Mouse (Mus musculus): ENCODE results near the gene Gm15056.

Gene Gm15056

DNA sequence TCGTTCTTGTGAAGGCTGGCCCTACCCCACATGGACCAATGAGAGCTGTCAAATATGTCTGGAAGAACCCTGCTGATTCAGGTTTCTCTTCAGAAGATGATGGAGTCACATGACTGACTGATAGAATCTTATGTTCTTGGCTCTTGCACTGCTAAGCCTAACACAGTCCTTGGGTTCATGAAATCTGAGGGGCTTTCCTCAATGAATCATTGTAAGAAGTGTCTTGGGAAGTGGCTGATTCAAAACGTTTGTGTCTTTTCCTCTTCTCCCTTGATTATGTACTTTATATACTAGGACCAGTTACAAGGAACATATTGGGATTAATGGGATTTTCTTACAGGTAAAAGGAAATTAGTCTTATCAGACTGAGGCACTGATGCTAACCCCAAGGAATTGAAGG lies at the start of gene Gm15056:
TSS of gene Gm15056 (minus strand) at position 101 of the 400 bp plus-strand sequence.
- no peak for DNase-seq (ENCODE audit: low spot score)

DNA sequence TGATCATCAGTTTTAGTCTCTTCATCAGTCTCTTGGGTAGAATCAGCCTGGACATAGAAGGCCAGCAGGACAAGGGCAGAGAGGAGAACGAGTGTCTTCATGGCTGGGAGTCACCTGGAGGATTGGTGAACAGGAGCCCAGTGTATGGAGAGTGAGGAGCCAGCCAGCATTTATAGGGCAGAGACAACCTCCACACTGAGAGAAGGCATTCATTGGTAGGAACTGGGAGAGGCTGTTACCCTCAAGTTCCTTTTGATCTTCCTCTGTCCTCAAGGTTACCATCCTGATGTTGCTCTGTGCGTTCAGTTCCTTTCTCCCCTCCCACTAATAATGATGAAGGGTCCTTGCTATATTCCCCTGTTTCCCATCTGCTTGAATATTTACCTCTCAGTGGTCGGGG lies 42.2 kb upstream of the Gm15056 start, which contains the start of gene AY761185:
TSS of gene AY761185 (minus strand) at position 101 of the 400 bp plus-strand sequence.
- no peak for DNase-seq (ENCODE audit: low spot score)

DNA sequence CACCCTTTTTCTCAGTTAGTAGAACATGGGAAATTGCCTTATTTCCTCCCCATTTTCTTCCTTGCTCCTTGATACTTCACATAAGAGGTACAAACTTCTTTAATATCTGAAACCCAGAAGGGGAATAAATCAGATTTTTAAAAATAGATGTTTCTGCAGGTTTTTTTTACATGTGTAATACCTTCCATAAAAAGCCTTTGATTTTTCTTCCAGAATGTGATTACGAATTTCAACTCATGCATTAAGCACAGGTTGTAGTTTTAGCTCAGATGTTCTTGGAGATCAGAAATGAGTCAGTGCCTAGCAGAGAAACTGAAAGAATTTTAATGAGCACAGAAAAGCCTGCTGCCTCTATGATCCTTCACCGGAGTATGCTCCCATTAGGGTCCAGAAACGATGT lies 19.5 kb upstream of the Gm15056 start, which contains the start of gene Gm6040:
TSS of gene Gm6040 (minus strand) at position 101 of the 400 bp plus-strand sequence.
- no peak for DNase-seq (ENCODE audit: low spot score)

DNA sequence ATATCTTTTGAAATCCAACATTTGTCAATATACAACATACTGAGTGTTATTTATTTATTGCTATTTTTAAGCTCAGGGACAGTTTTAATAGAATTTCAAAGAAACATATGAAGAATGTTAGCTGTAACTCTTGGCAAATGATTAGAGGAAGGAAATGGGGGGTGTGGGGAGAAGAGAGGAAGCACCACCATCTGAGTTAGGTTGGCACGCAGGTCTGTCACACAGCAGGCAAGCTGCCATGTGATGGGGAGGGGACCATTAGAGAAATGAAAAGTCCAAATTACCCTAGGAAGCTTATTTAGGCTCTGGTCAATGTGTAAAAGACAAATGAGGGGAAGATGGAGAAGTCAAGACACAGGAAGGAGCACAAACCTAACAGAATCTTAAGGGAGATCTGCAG lies 9.9 kb upstream of the Gm15056 start:
- DNase-seq (ENCODE audit: low spot score): no peak

DNA sequence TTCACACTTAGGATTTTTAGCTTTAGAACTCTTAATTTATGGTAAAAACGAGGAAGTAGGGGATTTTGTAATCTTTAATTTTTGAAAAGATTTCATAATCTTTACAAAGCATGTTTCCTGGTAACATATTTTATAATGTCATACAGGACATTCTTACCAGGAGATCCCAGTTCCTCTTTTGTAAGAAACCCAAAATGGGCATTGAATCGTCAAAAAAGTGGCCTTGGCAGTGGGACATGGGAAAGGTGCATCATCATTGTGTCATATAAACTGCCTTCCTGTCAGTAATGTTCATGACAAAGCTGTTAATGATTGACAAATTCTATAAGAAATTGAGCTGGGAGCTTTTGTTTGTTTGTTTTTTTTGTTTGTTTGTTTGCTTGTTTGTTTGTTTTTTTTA lies 5.8 kb upstream of the Gm15056 start:
- no peak for DNase-seq (ENCODE audit: low spot score)

DNA sequence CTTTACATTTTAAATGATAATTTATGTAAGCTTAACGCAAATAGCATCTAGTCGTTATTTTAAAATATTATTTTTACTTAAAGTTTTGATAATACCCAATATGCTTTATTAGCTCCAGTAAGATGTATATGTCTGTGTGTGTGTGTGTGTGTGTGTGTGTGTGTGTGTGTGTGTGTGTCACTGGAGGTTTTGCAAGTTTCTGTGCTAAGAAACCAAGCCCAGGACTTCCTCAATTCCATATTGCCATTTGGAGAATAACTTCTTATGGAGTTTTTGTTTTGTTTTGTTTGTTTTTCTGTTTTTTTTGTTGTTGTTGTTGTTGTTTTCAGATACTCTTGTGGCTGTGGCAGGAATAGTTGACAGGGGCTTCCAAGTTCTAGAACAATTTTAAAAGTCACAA lies 4.7 kb upstream of the Gm15056 start:
- no peak for DNase-seq (ENCODE audit: low spot score)

DNA sequence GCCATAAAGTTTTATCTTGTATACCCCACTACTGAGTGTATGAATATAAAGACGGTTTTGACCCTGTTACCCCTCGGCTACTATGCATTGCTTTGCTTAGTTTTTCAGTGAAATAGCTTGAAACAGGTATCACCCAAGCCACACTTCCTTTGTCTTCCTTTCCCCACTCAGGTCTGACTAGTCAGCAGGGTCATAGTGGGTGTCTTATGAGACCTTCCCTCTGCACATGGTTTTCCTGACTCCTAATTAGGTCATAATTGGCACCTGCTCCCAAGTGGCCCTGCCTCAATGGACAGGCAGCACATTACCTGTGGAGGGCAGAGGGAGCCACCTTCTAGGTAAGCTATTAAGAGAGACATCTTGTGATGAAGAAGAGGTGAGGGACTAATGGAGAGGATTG lies 10.1 kb downstream of the Gm15056 start, which contains the start of gene Defb33:
TSS of gene Defb33 (plus strand) at position 301 of the 400 bp plus-strand sequence.
- DNase-seq (ENCODE audit: low spot score): no peak

DNA sequence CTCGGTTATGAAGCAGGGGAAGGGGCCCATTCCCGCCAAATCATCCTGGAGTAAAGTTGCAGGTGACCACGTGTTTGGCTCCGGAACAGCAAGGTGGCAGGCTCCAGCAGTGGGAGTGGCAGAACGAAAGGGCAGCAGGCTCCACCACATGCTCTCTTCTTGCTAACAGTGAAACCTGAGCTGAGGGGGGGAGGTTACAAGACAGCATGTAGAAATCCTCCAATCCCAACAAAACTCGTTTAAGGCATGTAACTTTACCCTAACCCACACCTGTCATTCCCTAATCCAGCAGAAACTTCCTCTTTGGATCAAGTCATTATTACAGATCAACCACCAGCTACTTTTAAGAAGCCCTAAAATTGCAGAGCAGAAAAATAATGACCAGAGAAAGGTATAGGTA lies 27.8 kb downstream of the Gm15056 start:
- DNase-seq (ENCODE audit: low spot score): no peak

Measured in layer of hippocampus, adult 9-10 months (tissue).